Mouse (Mus musculus) forebrain, embryonic 12.5 days (tissue): ENCODE results near the gene Hyls1. TPM values are rescaled to one million over a fixed set of nuclear protein-coding genes. Genes with fewer than 3 reads are reported as not detected.

Source experiments
- ATAC-seq: fragments of 200-750 bp; cut with Nextera tagmentation; 2 replicates; pipeline ENCODE4 v1.8.0; 2017; ENCODE audit warnings: moderate TSS enrichment; ENCODE audit not compliant: low FRiP score
- H3K27ac ChIP-seq: fragments of 300-500 bp; sonication (generic); 2 replicates; pipeline ENCODE4 v1.5.1; 2016; ENCODE audit warnings: mild to moderate bottlenecking
- H3K27me3 ChIP-seq: fragments of 300-500 bp; sonication (generic); 2 replicates; pipeline ENCODE4 v1.6.1; 2016; ENCODE audit warnings: mild to moderate bottlenecking
- H3K36me3 ChIP-seq: fragments of 300-500 bp; sonication (generic); replicated peaks from 2 replicates; pipeline ENCODE4 v1.6.1; 2016; ENCODE audit warnings: mild to moderate bottlenecking
- H3K4me1 ChIP-seq: fragments of 300-500 bp; sonication (generic); 2 replicates; pipeline ENCODE4 v1.6.1; 2016
- H3K4me2 ChIP-seq: fragments of 300-500 bp; sonication (generic); 2 replicates; pipeline ENCODE4 v1.6.1; 2016; ENCODE audit warnings: mild to moderate bottlenecking, moderate library complexity
- H3K4me3 ChIP-seq: fragments of 300-500 bp; sonication (generic); replicated peaks from 2 replicates; pipeline ENCODE4 v1.5.1; 2016; ENCODE audit warnings: mild to moderate bottlenecking
- H3K9ac ChIP-seq: fragments of 300-500 bp; sonication (generic); 2 replicates; pipeline ENCODE4 v1.6.1; 2016; ENCODE audit warnings: mild to moderate bottlenecking
- H3K9me3 ChIP-seq: fragments of 300-500 bp; sonication (generic); 2 replicates; pipeline ENCODE4 v1.6.1; 2016
- WGBS: fragments of 180-500 bp; shearing (Covaris S2); methylation state at CpG from one replicate; pipeline ENCODE4 v1.1.7; 2016; 5-methylcytosine and 5-hydroxymethylcytosine counted together
- polyA plus RNA-seq: library from polyadenylated mRNA; unstranded; fragments of >200 nt; fragmentation: Nextera tagmentation; extraction: Ambion mirVana; gene quantifications from 2 replicates; pipeline ENCODE4 v1.2.1, GENCODE M21; 2016

Hyls1 gene
- polyA plus RNA-seq, 1 experiment from 2014 or later: 26.7 TPM

DNA sequence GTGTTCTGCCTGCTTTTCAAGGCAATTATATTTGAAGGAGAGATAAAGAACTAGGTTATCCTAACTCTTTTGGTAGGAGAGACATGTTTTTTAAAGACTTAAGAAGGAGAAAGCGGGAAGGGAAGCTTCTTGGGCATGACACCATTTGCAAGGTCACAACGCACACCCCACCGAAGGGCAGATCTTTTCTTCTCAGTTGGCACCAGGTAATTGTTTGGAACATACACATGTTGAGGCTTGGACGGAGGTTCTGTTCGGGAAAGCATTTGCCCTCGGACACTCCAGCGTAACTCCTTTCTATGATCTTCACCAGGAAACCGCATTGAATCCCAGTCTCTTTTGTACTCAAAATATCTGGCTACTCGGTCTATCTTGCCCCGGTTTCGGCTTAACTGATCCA lies 9.1 kb downstream of the Hyls1 start:
- Histone ChIP-seq H3K4me3 (no peak overlapping the region), H3K36me3 (peaks cover 41% of the 10 kb centered on the region), H3K9me3 (no peaks in the 10 kb centered on the region), H3K4me2 (no peak overlapping the region), H3K9ac (no peak overlapping the region), H3K4me1 (peaks cover 16% of the 10 kb centered on the region), H3K27ac (no peak overlapping the region), H3K27me3 (peaks cover 14% of the 10 kb centered on the region)
- no peak for ATAC-seq
- WGBS: 93% methylated on average over 11 of the region's 11 CpGs

DNA sequence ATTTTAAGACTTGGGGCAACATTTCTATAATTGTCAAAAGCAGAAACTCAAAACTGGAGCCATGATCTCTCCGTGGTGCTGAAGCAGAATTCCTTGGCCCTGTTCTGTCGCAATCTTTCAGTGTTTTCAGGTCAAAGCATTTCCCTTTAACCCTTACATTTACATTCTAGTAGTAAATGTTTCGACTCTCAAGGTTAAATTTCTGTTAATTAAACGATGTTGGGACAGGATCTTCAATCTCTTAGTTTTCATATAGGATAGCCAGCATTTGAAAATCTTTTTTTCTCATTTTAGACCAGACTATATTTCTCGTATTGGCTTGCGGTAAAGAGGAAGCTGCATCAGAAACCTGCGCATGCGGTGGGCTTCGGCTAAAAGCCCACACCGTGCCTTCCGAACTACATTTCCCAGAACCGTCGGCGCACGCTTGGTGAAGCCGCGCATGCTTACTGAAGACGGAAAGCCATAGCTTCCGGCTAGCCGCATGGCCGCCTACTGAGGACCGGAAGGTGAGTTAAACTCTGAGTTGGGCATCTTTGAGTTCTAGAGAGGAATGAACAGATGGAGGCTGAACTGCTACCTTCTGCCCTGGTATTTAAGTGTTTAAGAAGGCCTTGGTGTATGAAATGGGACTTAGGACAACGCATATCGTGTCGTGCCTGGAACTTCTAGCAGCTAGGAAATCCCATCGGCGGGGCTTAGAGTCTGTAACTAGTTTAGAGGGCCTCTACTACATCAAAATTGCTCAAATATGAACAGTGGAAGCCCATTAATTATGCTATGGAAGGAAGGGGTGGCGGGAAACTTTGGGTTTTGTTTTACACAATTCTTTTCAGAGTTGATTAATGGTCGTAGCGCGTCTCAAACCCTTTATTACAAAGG lies 10.9 kb downstream of the Hyls1 start:
- Histone ChIP-seq H3K9me3 (no peaks in the 10 kb centered on the region), H3K4me3 (peak overlapping the region; percentile 49), H3K36me3 (peaks cover 23% of the 10 kb centered on the region), H3K27me3 (peaks cover 14% of the 10 kb centered on the region), H3K4me1 (peaks cover 16% of the 10 kb centered on the region), H3K27ac (peak overlapping the region; percentile 60; the same call in 1 of the 2 replicates), H3K9ac (peak overlapping the region; percentile 58), H3K4me2 (peak overlapping the region; percentile 89)
- WGBS: 3% methylated on average over 31 of the region's 31 CpGs
- peak; percentile 92 for ATAC-seq

DNA sequence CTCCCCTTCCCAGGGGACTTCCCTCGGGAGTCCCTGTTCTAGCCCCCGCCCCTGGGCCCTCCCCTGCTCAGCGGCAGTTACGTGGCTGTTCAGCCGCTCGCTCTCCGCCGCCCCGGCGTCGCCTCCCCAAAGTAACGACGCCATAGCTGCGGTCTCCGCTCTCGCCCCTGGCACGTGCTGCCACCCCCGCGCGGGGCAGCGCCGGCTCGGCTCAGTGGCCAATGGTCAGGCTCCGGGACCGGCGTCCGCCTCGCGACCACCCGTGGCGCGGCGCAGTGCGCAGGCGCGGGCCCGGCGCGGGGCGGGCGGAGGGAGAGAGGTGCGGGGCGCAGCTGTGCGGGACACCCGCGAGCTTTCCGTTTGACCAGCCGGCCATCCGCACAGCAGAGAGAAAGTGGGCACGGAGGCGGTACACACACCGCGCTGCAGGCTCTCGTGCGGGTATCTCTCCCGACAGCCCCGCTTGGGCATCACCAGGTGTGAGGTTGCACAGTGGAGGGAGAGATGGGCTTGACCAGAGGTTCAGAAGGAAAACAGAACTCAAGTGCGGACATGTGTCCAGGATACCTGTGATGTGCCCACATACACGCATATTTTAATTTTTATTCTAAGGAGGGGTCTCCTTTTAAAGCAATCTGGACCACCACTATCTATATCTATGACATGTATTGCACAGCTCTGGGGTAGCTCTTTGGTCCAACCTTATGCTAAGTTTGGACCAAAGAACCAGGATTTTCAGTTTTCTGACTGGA lies 11.8 kb downstream of the Hyls1 start, which contains the start of the genes Ddx25 and Pus3:
Gene Ddx25 (minus strand): TSS at position 272 of the 752 bp plus-strand sequence.
Gene Pus3 (plus strand): TSS at position 339 of the 752 bp plus-strand sequence.
- Histone ChIP-seq H3K36me3 (peaks cover 19% of the 10 kb centered on the region), H3K27me3 (peaks cover 14% of the 10 kb centered on the region), H3K4me3 (peak within 1 kb of the TSS; percentile 49), H3K4me2 (peak within 1 kb of the TSS; percentile 89), H3K4me1 (peaks cover 16% of the 10 kb centered on the region), H3K9ac (peak within 1 kb of the TSS; percentile 58), H3K9me3 (no peaks in the 10 kb centered on the region), H3K27ac (peak within 1 kb of the TSS; percentile 60)
- 1% methylated on average over 59 of the region's 59 CpGs for WGBS
- ATAC-seq: peak; percentile 89

DNA sequence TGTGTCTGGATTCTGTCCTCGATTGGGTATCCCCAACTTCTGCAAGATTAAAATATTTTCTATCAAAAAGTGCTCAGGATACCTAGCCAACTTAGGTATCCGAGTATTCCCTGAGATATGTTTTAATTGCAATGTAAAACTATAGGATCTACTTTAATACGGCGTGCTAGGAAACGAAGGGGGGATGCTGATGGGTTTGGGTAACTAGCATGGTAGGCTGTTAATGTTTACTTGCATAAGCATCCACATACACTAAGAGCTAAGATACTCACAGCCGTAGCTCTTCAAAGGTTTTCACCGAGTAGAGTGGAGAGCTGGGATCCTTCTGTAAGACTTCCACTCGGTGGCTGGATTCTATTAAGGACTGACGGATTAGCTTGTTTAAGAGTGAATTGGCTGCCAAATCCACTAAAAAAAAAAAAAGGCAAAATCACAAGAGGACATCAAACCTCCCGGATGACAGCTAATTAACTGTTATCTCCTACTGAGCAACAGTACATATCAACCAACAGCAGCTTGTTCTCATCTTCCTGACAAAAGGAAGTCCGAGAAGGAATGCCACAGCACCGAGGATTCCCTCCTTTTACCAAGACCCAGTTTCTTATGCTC lies 13.6 kb downstream of the Hyls1 start:
- H3K4me2 ChIP-seq: no peak overlapping the region
- H3K27me3 ChIP-seq: peaks cover 14% of the 10 kb centered on the region
- peaks cover 12% of the 10 kb centered on the region for H3K36me3 ChIP-seq
- 77% methylated on average over 12 of the region's 12 CpGs for WGBS
- ATAC-seq: no peak
- H3K9ac ChIP-seq: no peak overlapping the region
- H3K4me3 ChIP-seq: no peak overlapping the region
- no peaks in the 10 kb centered on the region for H3K9me3 ChIP-seq
- H3K27ac ChIP-seq: no peak overlapping the region
- peaks cover 16% of the 10 kb centered on the region for H3K4me1 ChIP-seq

- H3K9me3 ChIP-seq: no peaks in the 10 kb centered on the region
- no peak for ATAC-seq
- no peak overlapping the region for H3K9ac ChIP-seq
- no peak overlapping the region for H3K27ac ChIP-seq
- 87% methylated on average over 9 of the region's 9 CpGs for WGBS
- no peak overlapping the region for H3K4me2 ChIP-seq
- H3K27me3 ChIP-seq: no peaks in the 10 kb centered on the region
- H3K4me3 ChIP-seq: no peak overlapping the region
- H3K36me3 ChIP-seq: 0 out of 2 replicates have a peak, but pooled peaks cover 5% of the 10 kb centered on the region
- H3K4me1 ChIP-seq: no peaks in the 10 kb centered on the region
These were observed 21.7 kb downstream of the Hyls1 start for GRCm38 (mm10) chr9:35548455-35548854.

- H3K9me3 ChIP-seq: no peaks in the 10 kb centered on the region
- H3K4me2 ChIP-seq: no peak overlapping the region
- H3K27ac ChIP-seq: no peak overlapping the region
- WGBS: 85% methylated on average over 9 of the region's 9 CpGs
- no peaks in the 10 kb centered on the region for H3K27me3 ChIP-seq
- H3K36me3 ChIP-seq: 0 out of 2 replicates have a peak, but pooled peaks cover 5% of the 10 kb centered on the region
- H3K4me1 ChIP-seq: no peaks in the 10 kb centered on the region
- ATAC-seq: no peak
- H3K9ac ChIP-seq: no peak overlapping the region
- no peak overlapping the region for H3K4me3 ChIP-seq
These were observed 23.5 kb downstream of the Hyls1 start for GRCm38 (mm10) chr9:35546745-35547144.

- no peak for ATAC-seq
- H3K4me1 ChIP-seq: no peaks in the 10 kb centered on the region
- H3K27me3 ChIP-seq: no peaks in the 10 kb centered on the region
- no peaks in the 10 kb centered on the region for H3K9me3 ChIP-seq
- no peak overlapping the region for H3K9ac ChIP-seq
- no peak overlapping the region for H3K4me2 ChIP-seq
- H3K36me3 ChIP-seq: 0 out of 2 replicates have a peak, but pooled peaks cover 7% of the 10 kb centered on the region
- 79% methylated on average over 12 of the region's 12 CpGs for WGBS
- H3K27ac ChIP-seq: no peak overlapping the region
- no peak overlapping the region for H3K4me3 ChIP-seq
These were observed 24.5 kb downstream of the Hyls1 start for GRCm38 (mm10) chr9:35545704-35546103.

DNA sequence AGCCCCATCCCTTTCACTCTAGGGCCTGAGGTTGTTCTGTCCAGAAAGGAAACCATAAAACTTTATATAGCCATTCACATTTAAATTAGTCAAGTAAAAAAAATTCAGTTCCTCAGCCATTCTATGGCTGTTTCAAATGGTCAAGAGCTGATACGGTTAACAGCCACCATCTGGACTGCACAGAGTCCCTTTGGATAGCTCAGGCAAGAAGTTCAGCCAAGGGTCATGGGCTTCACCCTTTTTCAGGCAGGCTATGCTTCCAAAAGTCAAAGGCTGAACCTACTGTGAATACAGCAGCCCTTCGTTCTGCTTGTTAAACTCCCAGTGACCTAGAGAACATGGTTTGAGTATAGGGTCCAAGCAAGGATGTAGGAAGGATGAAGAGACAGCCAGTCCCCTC lies 25.5 kb downstream of the Hyls1 start:
- Histone ChIP-seq H3K27me3 (no peaks in the 10 kb centered on the region), H3K36me3 (0 out of 2 replicates have a peak, but pooled peaks cover 8% of the 10 kb centered on the region), H3K9me3 (no peaks in the 10 kb centered on the region), H3K4me1 (no peaks in the 10 kb centered on the region), H3K27ac (no peak overlapping the region), H3K4me2 (no peak overlapping the region), H3K4me3 (no peak overlapping the region), H3K9ac (no peak overlapping the region)
- WGBS: 76% methylated on average over 2 of the region's 2 CpGs
- ATAC-seq: no peak

DNA sequence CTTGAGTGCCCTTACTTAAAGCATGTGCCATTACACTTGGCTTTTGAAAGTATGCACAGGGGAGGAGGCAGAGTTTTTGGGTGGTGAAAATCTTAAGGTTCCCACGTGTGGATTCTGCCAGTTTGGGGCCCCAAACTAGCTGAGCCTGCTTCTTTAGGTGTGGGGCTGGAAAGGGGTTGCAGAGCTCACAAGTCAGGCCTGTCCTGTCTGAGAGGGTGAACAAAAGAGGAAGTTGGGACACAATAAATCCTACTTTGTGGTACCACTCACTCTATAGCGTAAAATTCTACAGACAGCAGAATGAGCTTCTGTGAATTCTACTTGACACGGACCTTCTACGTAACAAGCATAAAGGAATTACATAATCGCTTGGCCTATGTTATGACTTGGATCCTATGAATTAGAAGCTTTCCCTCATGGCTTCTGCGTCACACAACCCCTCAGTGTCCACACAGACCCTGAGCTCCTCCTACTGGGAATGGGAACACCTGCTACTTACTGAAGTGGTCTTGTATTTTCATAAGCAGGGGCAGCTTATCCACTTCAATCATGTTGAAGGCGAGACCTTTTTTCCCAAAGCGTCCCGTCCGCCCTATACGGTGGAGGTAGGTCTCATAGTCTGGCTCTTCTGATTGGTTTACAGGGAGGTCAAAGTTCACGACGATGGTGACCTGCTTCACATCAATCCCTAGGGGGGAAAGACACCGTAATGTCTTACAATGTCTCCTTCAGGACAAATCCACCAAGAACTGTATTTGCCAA lies 26.9 kb downstream of the Hyls1 start:
- H3K9ac ChIP-seq: no peak overlapping the region
- no peak overlapping the region for H3K4me3 ChIP-seq
- H3K4me2 ChIP-seq: no peak overlapping the region
- WGBS: 87% methylated on average over 14 of the region's 14 CpGs
- no peaks in the 10 kb centered on the region for H3K27me3 ChIP-seq
- no peak overlapping the region for H3K27ac ChIP-seq
- no peaks in the 10 kb centered on the region for H3K9me3 ChIP-seq
- no peaks in the 10 kb centered on the region for H3K4me1 ChIP-seq
- ATAC-seq: no peak
- 0 out of 2 replicates have a peak, but pooled peaks cover 8% of the 10 kb centered on the region for H3K36me3 ChIP-seq

DNA sequence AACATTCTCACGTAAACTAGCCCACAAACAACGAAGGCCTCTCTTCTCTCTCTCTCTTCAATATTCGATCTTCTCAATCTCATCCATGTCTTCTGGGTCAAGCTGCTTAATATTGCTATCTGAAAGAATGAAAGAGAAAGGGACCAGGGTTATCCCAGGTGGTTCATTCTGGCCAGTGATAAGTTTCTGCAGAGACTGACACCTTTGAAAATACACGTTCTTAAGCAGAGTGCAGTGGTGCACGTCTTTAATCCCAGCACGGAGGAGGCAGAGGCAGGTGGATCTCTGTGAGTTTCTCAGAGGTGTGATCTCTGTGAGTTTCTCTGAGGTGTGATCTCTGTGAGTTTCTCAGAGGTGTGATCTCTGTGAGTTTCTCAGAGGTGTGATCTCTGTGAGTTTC lies 28.3 kb downstream of the Hyls1 start:
- H3K9me3 ChIP-seq: no peaks in the 10 kb centered on the region
- H3K27ac ChIP-seq: no peak overlapping the region
- 0 out of 2 replicates have a peak, but pooled peaks cover 8% of the 10 kb centered on the region for H3K36me3 ChIP-seq
- no peak overlapping the region for H3K4me2 ChIP-seq
- ATAC-seq: no peak
- WGBS: 75% methylated on average over 6 of the region's 6 CpGs
- no peak overlapping the region for H3K4me3 ChIP-seq
- H3K9ac ChIP-seq: no peak overlapping the region
- no peaks in the 10 kb centered on the region for H3K4me1 ChIP-seq
- no peaks in the 10 kb centered on the region for H3K27me3 ChIP-seq

DNA sequence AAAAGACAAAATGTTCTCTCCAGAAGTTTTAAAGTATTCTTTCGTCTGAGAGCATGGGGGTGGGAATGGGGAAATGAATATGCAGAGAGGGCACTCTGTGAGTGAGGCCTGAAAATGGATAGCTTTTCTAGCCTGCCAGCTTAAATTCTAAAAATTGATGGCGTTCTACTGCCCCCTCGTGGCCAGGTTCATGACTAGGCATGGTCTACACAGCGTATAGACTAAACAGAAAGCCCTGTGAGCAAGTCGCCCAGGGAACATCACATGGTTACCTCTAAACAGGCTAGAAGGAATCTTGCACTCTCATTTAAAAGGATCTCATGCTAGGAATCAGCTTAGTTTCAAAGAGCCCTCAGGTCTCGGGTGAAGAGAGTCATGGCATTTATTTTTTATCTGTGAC lies 28.7 kb downstream of the Hyls1 start:
- H3K9ac ChIP-seq: no peak overlapping the region
- peak; percentile 87 for ATAC-seq
- no peaks in the 10 kb centered on the region for H3K4me1 ChIP-seq
- no peak overlapping the region for H3K4me3 ChIP-seq
- no peak overlapping the region for H3K27ac ChIP-seq
- 8% methylated on average over 6 of the region's 6 CpGs for WGBS
- H3K4me2 ChIP-seq: no peak overlapping the region
- no peaks in the 10 kb centered on the region for H3K27me3 ChIP-seq
- 0 out of 2 replicates have a peak, but pooled peaks cover 5% of the 10 kb centered on the region for H3K36me3 ChIP-seq
- H3K9me3 ChIP-seq: no peaks in the 10 kb centered on the region
